Mouse (Mus musculus) ES-Bruce4 (cell line): ENCODE measurements around the gene Magi1.

ENCODE experiments used
- CTCF ChIP-seq: IDR thresholded peaks from one replicate; pipeline ENCODE4 v1.8.1; 2011; ENCODE audit warnings: low read depth, low read length
- EP300 ChIP-seq: IDR thresholded peaks from 2 replicates; pipeline ENCODE4 v1.6.1; 2011; ENCODE audit warnings: low read depth, low read length; ENCODE audit not compliant: insufficient read depth
- POLR2A ChIP-seq: IDR thresholded peaks from one replicate; pipeline ENCODE4 v1.8.1; 2011; ENCODE audit warnings: low read length; ENCODE audit not compliant: insufficient read depth

DNA sequence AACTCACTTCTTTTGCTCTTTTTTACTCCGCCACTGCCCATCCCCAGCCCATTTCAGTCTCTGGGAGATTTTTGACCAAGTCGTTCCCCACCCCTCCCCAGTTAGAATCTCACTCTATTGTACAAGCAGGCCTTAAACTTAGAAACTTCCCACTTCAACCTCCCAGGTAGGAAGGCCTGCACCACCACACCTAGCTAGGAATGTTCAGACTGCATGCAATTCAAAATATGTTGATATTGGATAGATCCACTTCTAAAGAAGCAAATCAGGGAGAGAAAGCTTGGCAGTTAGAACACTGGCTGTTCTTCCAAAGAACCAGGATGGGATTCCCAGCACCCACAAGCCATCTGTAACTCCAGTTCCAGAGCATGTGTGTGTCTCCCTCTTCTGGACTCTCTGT is 81.8 kb downstream of the Magi1 start:
- no peak for TF ChIP-seq EP300
- no peak for TF ChIP-seq CTCF
- TF ChIP-seq POLR2A, result no peak
